Mouse (Mus musculus): ENCODE measurements around the gene Scn3b.

DNA sequence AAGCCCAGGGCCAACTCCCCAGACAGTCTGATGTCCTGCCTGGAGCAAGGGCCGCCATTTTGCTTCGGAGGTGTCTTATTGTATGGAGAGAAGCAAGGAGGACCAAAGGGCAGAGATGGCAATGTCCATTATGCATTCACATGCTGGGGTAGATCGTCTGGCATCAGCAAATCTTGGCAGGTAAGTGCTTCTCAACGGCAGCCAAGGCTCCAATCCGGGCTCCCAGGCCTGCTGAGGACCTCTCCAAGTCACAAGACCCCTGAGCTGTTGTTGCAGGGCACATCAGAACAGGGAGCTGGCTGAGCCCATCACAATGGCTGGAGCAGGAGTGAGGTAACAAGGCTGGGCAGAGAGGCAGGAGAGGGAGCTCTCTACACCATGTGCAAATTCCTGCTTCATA lies 24.7 kb downstream of the Scn3b start:
- TF ChIP-seq GATA1 (IDR thresholded peaks at IDR 0.05; ENCODE audit: low read length) (no peak), TAL1 (IDR thresholded peaks at IDR 0.05; ENCODE audit: low read length) (no peak)
